Mouse (Mus musculus) thymus, adult 2 months (tissue): Measurements from ENCODE around the gene Zfp719.

ENCODE experiments used
- CTCF ChIP-seq: fragments of 200-500 bp; IDR thresholded peaks from 2 replicates; pipeline ENCODE4 v1.5.1; 2012; ENCODE audit warnings: mild to moderate bottlenecking, control low read depth, low read length, moderate library complexity, borderline replicate concordance; ENCODE audit not compliant: control insufficient read depth, poor library complexity, insufficient read depth; ENCODE audit errors: extremely low read depth
- POLR2A ChIP-seq: fragments of 200-500 bp; IDR thresholded peaks from 2 replicates; pipeline ENCODE4 v1.6.1; 2012; ENCODE audit warnings: mild to moderate bottlenecking, low read length, control low read depth, moderate library complexity; ENCODE audit not compliant: control insufficient read depth, poor library complexity, insufficient read depth; ENCODE audit errors: extremely low read depth

GRCm38 (mm10) chr7:43634500-43634899, 55.1 kb downstream of the Zfp719 start, which contains the start of gene Ceacam18:
- TF ChIP-seq POLR2A (no peak), CTCF (no peak)
